Mouse (Mus musculus) stomach, postnatal 0 days (tissue): Measurements from ENCODE around the gene Tenm3. TPM values are rescaled to one million over a fixed set of nuclear protein-coding genes. Genes with fewer than 3 reads are reported as not detected.

Experiments
- ATAC-seq: fragments of 200-750 bp; cut with Nextera tagmentation; 2 replicates; pipeline ENCODE4 v1.8.0; 2017; ENCODE audit not compliant: low FRiP score, low TSS enrichment
- DNase-seq: peaks from one replicate; pipeline ENCODE4 v3.0.0-alpha.2; 2016; ENCODE audit warnings: low spot score
- H3K27ac ChIP-seq: fragments of 300-500 bp; sonication (generic); replicated peaks from 2 replicates; pipeline ENCODE4 v1.5.1; 2014; ENCODE audit warnings: mild to moderate bottlenecking, control low read depth
- H3K27me3 ChIP-seq: fragments of 300-500 bp; sonication (generic); 2 replicates; pipeline ENCODE4 v1.6.1; 2014; ENCODE audit warnings: low read length; ENCODE audit not compliant: control insufficient read depth, insufficient read depth
- H3K36me3 ChIP-seq: fragments of 300-500 bp; sonication (generic); 2 replicates; pipeline ENCODE4 v1.6.1; 2014; ENCODE audit warnings: low read length, mixed read lengths; ENCODE audit not compliant: control insufficient read depth, insufficient read depth
- H3K4me1 ChIP-seq: fragments of 300-500 bp; sonication (generic); replicated peaks from 2 replicates; pipeline ENCODE4 v1.6.1; 2014; ENCODE audit warnings: antibody characterized with exemption; ENCODE audit not compliant: control insufficient read depth, insufficient read depth
- H3K4me2 ChIP-seq: fragments of 300-500 bp; sonication (generic); replicated peaks from 2 replicates; pipeline ENCODE4 v1.6.1; 2014; ENCODE audit warnings: low read depth, mild to moderate bottlenecking, control low read depth, moderate library complexity
- H3K4me3 ChIP-seq: fragments of 300-500 bp; sonication (generic); 2 replicates; pipeline ENCODE4 v1.5.1; 2014; ENCODE audit warnings: low read depth, low read length, control low read depth
- H3K9ac ChIP-seq: fragments of 300-500 bp; sonication (generic); 2 replicates; pipeline ENCODE4 v1.6.1; 2014; ENCODE audit warnings: mild to moderate bottlenecking, low read length, control low read depth, mixed read lengths
- H3K9me3 ChIP-seq: fragments of 300-500 bp; sonication (generic); 2 replicates; pipeline ENCODE4 v1.6.1; 2016; ENCODE audit warnings: low read length; ENCODE audit not compliant: control insufficient read depth
- CTCF ChIP-seq: IDR thresholded peaks from 2 replicates; pipeline ENCODE4 v1.5.1; 2016; ENCODE audit warnings: antibody characterized with exemption, low read depth, mild to moderate bottlenecking, moderate library complexity
- EP300 ChIP-seq: optimal IDR thresholded peaks from 2 replicates; pipeline ENCODE3; 2016; ENCODE audit warnings: antibody characterized with exemption
- WGBS: fragments of 180-500 bp; shearing (Covaris S2); extraction: QIAGEN DNeasy Blood & Tissue Kit; methylation state at CpG from one replicate; pipeline ENCODE4 v1.1.7; 2014; 5-methylcytosine and 5-hydroxymethylcytosine counted together
- polyA plus RNA-seq: library from polyadenylated mRNA; unstranded; fragments of >200 nt; fragmentation: Nextera tagmentation; extraction: Ambion mirVana; gene quantifications from 2 replicates; pipeline ENCODE4 v1.2.1, GENCODE M21; 2015

Tenm3 gene
- polyA plus RNA-seq, 1 experiment from 2014 or later, result 4.5 TPM

DNA sequence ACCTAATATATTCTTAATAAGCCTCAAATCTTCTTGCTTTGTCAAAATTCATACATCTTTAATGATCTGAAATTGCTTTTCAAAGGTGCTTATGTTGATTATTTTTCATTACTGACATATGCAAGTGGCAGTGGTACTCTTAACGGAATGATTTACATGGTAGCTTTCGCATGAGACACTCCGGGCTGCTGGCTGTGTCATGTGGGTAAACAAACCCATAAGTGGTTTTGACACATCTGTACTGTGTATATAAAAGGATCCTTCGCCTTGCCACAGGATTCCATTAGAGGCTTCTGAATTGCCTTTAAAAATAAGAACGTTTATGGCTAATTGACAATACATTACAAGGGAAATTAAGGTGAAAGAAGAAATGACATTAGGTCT is 529.8 kb downstream of the Tenm3 start:
- WGBS, result 47% methylated on average over 5 of the region's 5 CpGs
- Histone ChIP-seq H3K9ac (no peak overlapping the region), H3K27me3 (no peaks in the 10 kb centered on the region), H3K4me2 (no peak overlapping the region), H3K36me3 (no peaks in the 10 kb centered on the region), H3K4me1 (no peaks in the 10 kb centered on the region), H3K27ac (no peak overlapping the region), H3K4me3 (no peak overlapping the region), H3K9me3 (no peaks in the 10 kb centered on the region)
- no peak for TF ChIP-seq CTCF
- no peak for TF ChIP-seq EP300
- DNase-seq (no peak), ATAC-seq (no peak)

- ATAC-seq (no peak), DNase-seq (no peak)
- 69% methylated on average over 11 of the region's 11 CpGs for WGBS
- Histone ChIP-seq H3K4me2 (no peak overlapping the region), H3K36me3 (no peaks in the 10 kb centered on the region), H3K9ac (no peak overlapping the region), H3K9me3 (no peaks in the 10 kb centered on the region), H3K4me1 (no peaks in the 10 kb centered on the region), H3K4me3 (no peak overlapping the region), H3K27ac (no peak overlapping the region), H3K27me3 (no peaks in the 10 kb centered on the region)
- TF ChIP-seq CTCF (no peak), EP300 (no peak)
Observed at GRCm38 (mm10) chr8:48313210-48313984, 530.4 kb downstream of the Tenm3 start.

GRCm38 (mm10) chr8:48311706-48312105 is 532.0 kb downstream of the Tenm3 start:
- Histone ChIP-seq H3K27me3 (no peaks in the 10 kb centered on the region), H3K9ac (no peak overlapping the region), H3K4me1 (no peaks in the 10 kb centered on the region), H3K27ac (no peak overlapping the region), H3K4me3 (no peak overlapping the region), H3K36me3 (no peaks in the 10 kb centered on the region), H3K4me2 (no peak overlapping the region), H3K9me3 (no peaks in the 10 kb centered on the region)
- TF ChIP-seq CTCF (no peak), EP300 (no peak)
- DNase-seq (no peak), ATAC-seq (no peak)
- 66% methylated on average over 3 of the region's 3 CpGs for WGBS

GRCm38 (mm10) chr8:48310240-48310849 is 533.4 kb downstream of the Tenm3 start:
- H3K9ac ChIP-seq, result no peak overlapping the region
- no peaks in the 10 kb centered on the region for H3K36me3 ChIP-seq
- ATAC-seq (no peak), DNase-seq (no peak)
- no peak overlapping the region for H3K4me3 ChIP-seq
- H3K4me2 ChIP-seq, result no peak overlapping the region
- H3K4me1 ChIP-seq, result no peaks in the 10 kb centered on the region
- H3K27ac ChIP-seq, result no peak overlapping the region
- H3K27me3 ChIP-seq, result no peaks in the 10 kb centered on the region
- 57% methylated on average over 10 of the region's 10 CpGs for WGBS
- no peaks in the 10 kb centered on the region for H3K9me3 ChIP-seq
- no peak for TF ChIP-seq CTCF
- no peak for TF ChIP-seq EP300

- TF ChIP-seq CTCF, result no peak
- no peak for TF ChIP-seq EP300
- 41% methylated on average over 16 of the region's 16 CpGs for WGBS
Observed at GRCm38 (mm10) chr8:48309191-48309987, 534.4 kb downstream of the Tenm3 start.

More at GRCm38 (mm10) chr8:48309191-48309987, 534.4 kb downstream of the Tenm3 start:
- Histone ChIP-seq H3K4me3 (no peak overlapping the region), H3K27me3 (no peaks in the 10 kb centered on the region), H3K4me2 (no peak overlapping the region), H3K4me1 (no peaks in the 10 kb centered on the region), H3K9ac (no peak overlapping the region), H3K36me3 (no peaks in the 10 kb centered on the region), H3K27ac (peak overlapping the region; percentile 61; the same call in 1 of the 2 replicates), H3K9me3 (no peaks in the 10 kb centered on the region)
- no peak for DNase-seq
- peak; percentile 32; the same call in 1 of the 2 replicates for ATAC-seq
